Mouse (Mus musculus) heart, postnatal 0 days (tissue): ENCODE results near the gene Eps15l1. TPM values are rescaled to one million over a fixed set of nuclear protein-coding genes. Genes with fewer than 3 reads are reported as not detected.

Experiments used
- ATAC-seq: fragments of 200-750 bp; cut with Nextera tagmentation; 2 replicates; pipeline ENCODE4 v1.8.0; 2017; ENCODE audit warnings: low read depth, moderate number of reproducible peaks, moderate library complexity; ENCODE audit not compliant: insufficient read depth
- DNase-seq: peaks from one replicate; pipeline ENCODE4 v3.0.0-alpha.2; 2016; ENCODE audit warnings: low spot score
- H3K27ac ChIP-seq: fragments of 300-500 bp; sonication (generic); 2 replicates; pipeline ENCODE4 v1.5.1; 2014; ENCODE audit warnings: low read depth, mild to moderate bottlenecking
- H3K27me3 ChIP-seq: fragments of 300-500 bp; sonication (generic); 2 replicates; pipeline ENCODE4 v1.6.1; 2014; ENCODE audit warnings: low read length, mixed read lengths; ENCODE audit not compliant: control insufficient read depth, insufficient read depth
- H3K36me3 ChIP-seq: fragments of 300-500 bp; sonication (generic); replicated peaks from 2 replicates; pipeline ENCODE4 v1.6.1; 2014; ENCODE audit warnings: low read length, mixed read lengths; ENCODE audit not compliant: control insufficient read depth, insufficient read depth
- H3K4me1 ChIP-seq: fragments of 300-500 bp; sonication (generic); 2 replicates; pipeline ENCODE4 v1.6.1; 2014; ENCODE audit warnings: antibody characterized with exemption; ENCODE audit not compliant: control insufficient read depth, insufficient read depth
- H3K4me2 ChIP-seq: fragments of 300-500 bp; sonication (generic); 2 replicates; pipeline ENCODE4 v1.6.1; 2014; ENCODE audit warnings: low read depth, mild to moderate bottlenecking, low read length, moderate library complexity
- H3K4me3 ChIP-seq: fragments of 300-500 bp; sonication (generic); 2 replicates; pipeline ENCODE4 v1.5.1; 2014; ENCODE audit warnings: low read depth, low read length
- H3K9ac ChIP-seq: fragments of 300-500 bp; sonication (generic); replicated peaks from 2 replicates; pipeline ENCODE4 v1.6.1; 2014; ENCODE audit warnings: low read depth, low read length, mixed read lengths
- H3K9me3 ChIP-seq: fragments of 300-500 bp; sonication (generic); replicated peaks from 2 replicates; pipeline ENCODE4 v1.6.1; 2016; ENCODE audit warnings: low read length; ENCODE audit not compliant: control insufficient read depth
- CTCF ChIP-seq: IDR thresholded peaks from 2 replicates; pipeline ENCODE4 v1.5.1; 2016; ENCODE audit warnings: antibody characterized with exemption, control low read depth, low read depth
- EP300 ChIP-seq: IDR thresholded peaks from 2 replicates; pipeline ENCODE4 v1.6.1; 2016; ENCODE audit warnings: antibody characterized with exemption, low read depth
- WGBS: fragments of 180-500 bp; shearing (Covaris S2); extraction: QIAGEN DNeasy Blood & Tissue Kit; methylation state at CpG from one replicate; pipeline ENCODE4 v1.1.7; 2014; 5-methylcytosine and 5-hydroxymethylcytosine counted together
- polyA plus RNA-seq: library from polyadenylated mRNA; unstranded; fragments of >200 nt; fragmentation: Nextera tagmentation; extraction: Ambion mirVana; gene quantifications from 2 replicates; pipeline ENCODE4 v1.2.1, GENCODE M21; 2015
- total RNA-seq: library from RNA; depleted of rRNA; stranded (reverse); fragments of >200 nt; gene quantifications from 2 replicates; pipeline ENCODE4 v1.2.3, GENCODE M21; 2014; ENCODE audit warnings: low replicate concordance

The Eps15l1 gene
- total and polyA plus RNA-seq, 2 experiments from 2014 or later, result 24.9 to 52.7 TPM

DNA sequence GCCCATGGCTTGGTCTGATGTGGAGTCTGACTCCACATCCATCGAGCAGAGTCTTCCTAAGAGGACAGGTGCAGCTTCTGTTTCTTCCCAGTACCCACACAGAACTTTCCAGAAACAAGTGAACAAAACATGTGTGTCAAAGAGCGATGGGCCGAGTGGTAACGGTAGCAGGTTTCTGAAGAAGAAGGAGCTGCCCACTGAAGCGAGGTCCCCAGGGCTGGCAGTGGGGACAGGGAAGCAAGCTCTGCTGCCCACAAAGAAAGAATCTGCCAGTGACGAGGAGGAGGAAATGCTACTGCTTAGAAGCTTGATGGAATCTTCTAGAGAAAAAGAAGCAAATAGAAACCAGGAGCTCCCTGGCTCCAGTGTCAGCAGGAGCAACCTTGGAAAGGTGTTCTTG lies 23.8 kb upstream of the Eps15l1 start:
- H3K9ac ChIP-seq, result no peak overlapping the region
- TF ChIP-seq EP300 (no peak), CTCF (no peak)
- H3K36me3 ChIP-seq, result peaks cover 12% of the 10 kb centered on the region
- no peak overlapping the region for H3K27ac ChIP-seq
- DNase-seq (no peak), ATAC-seq (no peak)
- no peaks in the 10 kb centered on the region for H3K9me3 ChIP-seq
- H3K4me1 ChIP-seq, result peaks cover 5% of the 10 kb centered on the region
- H3K27me3 ChIP-seq, result no peaks in the 10 kb centered on the region
- 90% methylated on average over 6 of the region's 6 CpGs for WGBS
- H3K4me2 ChIP-seq, result no peak overlapping the region
- no peak overlapping the region for H3K4me3 ChIP-seq

DNA sequence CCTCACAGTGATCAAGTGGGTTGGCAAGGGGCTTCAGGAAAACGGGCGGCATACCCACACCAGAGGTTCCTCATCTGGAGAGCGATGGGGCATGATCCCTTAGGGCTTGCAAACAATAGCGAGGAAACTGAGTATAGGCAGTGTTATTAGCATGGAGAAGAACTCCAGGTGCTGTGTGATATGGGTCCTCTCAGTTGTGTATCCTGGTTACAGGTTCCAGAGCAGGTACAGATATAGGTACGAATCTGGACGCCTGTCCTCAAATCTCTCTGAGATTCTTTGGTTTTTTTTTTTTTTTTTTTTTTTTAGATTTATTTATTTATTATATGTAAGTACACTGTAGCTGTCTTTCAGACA lies 22.7 kb upstream of the Eps15l1 start:
- no peak for ATAC-seq
- 0 out of 2 replicates have a peak overlapping the region, but pooled peaks have one; percentile 7 for H3K27ac ChIP-seq
- TF ChIP-seq EP300 (no peak), CTCF (no peak)
- 40% methylated on average over 6 of the region's 6 CpGs for WGBS
- H3K36me3 ChIP-seq, result peaks cover 1% of the 10 kb centered on the region; the same call in 1 of the 2 replicates
- no peaks in the 10 kb centered on the region for H3K27me3 ChIP-seq
- no peak for DNase-seq
- H3K4me1 ChIP-seq, result peaks cover 5% of the 10 kb centered on the region
- H3K9ac ChIP-seq, result peak overlapping the region; percentile 38
- H3K4me3 ChIP-seq, result peak overlapping the region; percentile 42
- H3K4me2 ChIP-seq, result peak overlapping the region; percentile 48
- H3K9me3 ChIP-seq, result no peaks in the 10 kb centered on the region

DNA sequence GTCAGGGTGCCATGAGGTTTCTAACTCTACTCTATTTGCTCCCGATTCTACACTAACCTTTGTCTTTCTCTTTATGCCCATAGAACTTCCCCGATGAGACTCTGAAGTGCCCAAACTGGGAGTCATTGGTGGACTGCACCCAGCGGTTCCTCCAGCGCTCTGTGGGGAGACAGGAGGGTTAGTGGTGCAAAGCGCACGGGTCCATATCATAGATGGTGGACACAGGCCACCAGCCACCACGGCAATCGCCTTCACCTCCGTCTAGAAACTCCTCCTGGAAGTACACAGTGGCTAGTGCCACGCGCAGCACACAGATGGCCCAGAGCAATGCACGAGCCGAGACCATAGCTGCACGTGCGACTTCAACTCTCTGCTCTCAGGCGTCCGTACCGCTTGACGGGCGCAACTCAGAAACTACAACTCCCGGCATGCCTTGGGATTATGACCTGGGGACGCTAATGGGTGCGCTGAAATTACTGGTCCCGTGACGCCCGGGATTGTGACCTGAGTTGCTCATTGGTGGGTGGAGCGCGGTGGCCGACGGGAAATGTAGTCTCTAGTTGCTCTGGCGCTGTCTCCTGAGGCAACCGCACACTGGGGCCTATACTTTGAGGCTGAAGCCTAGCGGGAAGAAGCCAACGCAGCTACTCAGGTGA lies 22.2 kb upstream of the Eps15l1 start, which contains the start of the genes Calr3 and 1700030K09Rik:
Gene Calr3, minus strand, starts transcription at position 533 of the 656 bp plus-strand sequence.
Gene 1700030K09Rik, plus strand, starts transcription at position 543 of the 656 bp plus-strand sequence.
- Histone ChIP-seq H3K9ac (peak within 1 kb of the TSS; percentile 38), H3K27ac (0 out of 2 replicates have a peak within 1 kb of the TSS, but pooled peaks have one; percentile 7), H3K36me3 (no peaks in the 10 kb centered on the region; the same call in 1 of the 2 replicates), H3K9me3 (no peaks in the 10 kb centered on the region), H3K4me1 (peaks cover 5% of the 10 kb centered on the region), H3K4me3 (peak within 1 kb of the TSS; percentile 42), H3K27me3 (no peaks in the 10 kb centered on the region), H3K4me2 (peak within 1 kb of the TSS; percentile 63)
- 3% methylated on average over 34 of the region's 34 CpGs for WGBS
- TF ChIP-seq EP300, result no peak
- DNase-seq, result peak; percentile 100
- ATAC-seq, result peak; percentile 100

DNA sequence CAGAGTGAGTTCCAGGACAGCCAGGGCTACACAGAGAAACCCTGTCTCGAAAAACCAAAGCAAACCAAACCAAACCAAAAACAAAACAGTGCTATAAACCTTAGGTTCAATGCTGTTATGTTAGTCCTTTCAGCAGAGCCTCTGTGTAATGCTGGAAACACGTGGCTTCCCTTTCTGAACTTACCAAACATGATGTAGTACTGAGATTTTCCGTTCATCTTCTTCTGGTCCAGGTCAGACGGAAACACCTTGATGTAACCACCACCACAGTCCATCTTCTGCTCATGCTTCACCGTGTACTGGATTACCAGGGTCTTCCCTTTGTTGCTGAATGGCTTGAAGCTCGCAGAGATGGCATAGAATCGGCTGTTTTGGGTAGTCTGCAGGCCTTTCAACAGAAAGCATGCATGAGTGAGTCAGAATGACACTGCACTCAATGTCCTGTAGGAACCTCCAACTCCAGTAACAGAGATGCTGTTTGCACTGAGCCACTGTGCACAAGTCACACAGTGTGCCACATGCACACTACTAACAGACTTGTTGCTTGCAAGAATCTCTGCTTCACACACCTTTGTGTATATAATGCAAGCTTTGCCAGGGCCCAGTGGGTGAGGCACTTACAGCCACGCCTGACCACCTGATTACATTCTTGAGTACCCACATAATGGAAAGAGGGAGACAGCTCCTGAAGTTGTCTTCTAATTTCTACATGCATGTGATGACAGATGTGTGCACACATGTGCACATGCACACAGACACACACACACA lies 17.2 kb upstream of the Eps15l1 start:
- no peak overlapping the region for H3K9ac ChIP-seq
- no peaks in the 10 kb centered on the region for H3K36me3 ChIP-seq
- no peak for DNase-seq
- peaks cover 9% of the 10 kb centered on the region for H3K4me1 ChIP-seq
- H3K4me3 ChIP-seq, result no peak overlapping the region
- no peak for ATAC-seq
- H3K27me3 ChIP-seq, result no peaks in the 10 kb centered on the region
- no peaks in the 10 kb centered on the region for H3K9me3 ChIP-seq
- H3K4me2 ChIP-seq, result no peak overlapping the region
- no peak for TF ChIP-seq CTCF
- TF ChIP-seq EP300, result no peak
- 76% methylated on average over 8 of the region's 8 CpGs for WGBS
- no peak overlapping the region for H3K27ac ChIP-seq

DNA sequence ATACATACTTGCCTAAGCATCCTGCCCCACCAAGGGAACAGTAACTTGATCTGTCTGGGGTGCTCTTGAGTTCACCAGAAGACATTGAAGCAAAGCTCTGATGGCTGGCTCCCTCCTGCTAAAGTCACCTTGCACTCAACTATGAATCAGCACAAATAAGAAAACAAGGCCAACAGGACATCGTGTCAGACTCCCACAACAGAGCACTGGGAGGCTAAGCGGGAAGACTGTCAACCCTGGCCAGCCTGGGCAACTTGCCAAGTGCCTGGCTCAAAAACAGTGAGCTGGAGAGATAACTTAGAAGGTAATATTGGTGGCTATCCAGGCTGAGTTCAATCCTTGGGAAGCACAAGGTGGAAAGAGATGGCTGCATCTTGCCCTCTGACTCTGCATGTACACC lies 13.7 kb upstream of the Eps15l1 start:
- peak overlapping the region; percentile 63 for H3K27ac ChIP-seq

More for the DNA sequence above, 13.7 kb upstream of the Eps15l1 start:
- TF ChIP-seq CTCF (no peak), EP300 (no peak)
- H3K9me3 ChIP-seq, result no peaks in the 10 kb centered on the region
- DNase-seq (peak; percentile 52), ATAC-seq (peak; percentile 87)
- no peaks in the 10 kb centered on the region for H3K27me3 ChIP-seq
- 0 out of 2 replicates have a peak, but pooled peaks cover 6% of the 10 kb centered on the region for H3K4me1 ChIP-seq
- H3K4me3 ChIP-seq, result no peak overlapping the region
- no peak overlapping the region for H3K4me2 ChIP-seq
- H3K36me3 ChIP-seq, result no peaks in the 10 kb centered on the region
- 1% methylated on average over 2 of the region's 2 CpGs for WGBS
- no peak overlapping the region for H3K9ac ChIP-seq
